Mouse (Mus musculus) cerebellum, adult 8-10 months (tissue): ENCODE data around the gene Ccz1.

Experiments used
- DNase-seq: peaks from one replicate; pipeline ENCODE4 v3.0.0; 2022

Ccz1 gene

GRCm38 (mm10) chr5:143993260-143993659 is 21.4 kb downstream of the Ccz1 start:
- DNase-seq: no peak

GRCm38 (mm10) chr5:143992661-143993060 is 22.0 kb downstream of the Ccz1 start:
- DNase-seq: no peak

- DNase-seq: no peak
These were observed 24.6 kb downstream of the Ccz1 start for GRCm38 (mm10) chr5:143990086-143990485.

GRCm38 (mm10) chr5:143989046-143989445 is 25.6 kb downstream of the Ccz1 start:
- no peak for DNase-seq

GRCm38 (mm10) chr5:143987596-143987995 is 27.1 kb downstream of the Ccz1 start:
- no peak for DNase-seq

- no peak for DNase-seq
These were observed 29.3 kb downstream of the Ccz1 start for GRCm38 (mm10) chr5:143985381-143985780.

GRCm38 (mm10) chr5:143982361-143982760 is 32.3 kb downstream of the Ccz1 start:
- DNase-seq: no peak

GRCm38 (mm10) chr5:143980858-143981257 is 33.8 kb downstream of the Ccz1 start:
- no peak for DNase-seq

- DNase-seq: no peak
These were observed 37.8 kb downstream of the Ccz1 start for GRCm38 (mm10) chr5:143976726-143977431.

- DNase-seq: no peak
These were observed 38.4 kb downstream of the Ccz1 start for GRCm38 (mm10) chr5:143976232-143976631.

- no peak for DNase-seq
These were observed 39.1 kb downstream of the Ccz1 start for GRCm38 (mm10) chr5:143975631-143975933.

GRCm38 (mm10) chr5:143974931-143975630 is 39.6 kb downstream of the Ccz1 start:
- peak; percentile 41 for DNase-seq

- DNase-seq: no peak
These were observed 42.0 kb downstream of the Ccz1 start for GRCm38 (mm10) chr5:143972628-143973027.

GRCm38 (mm10) chr5:143966671-143967070 is 48.0 kb downstream of the Ccz1 start:
- DNase-seq: no peak

GRCm38 (mm10) chr5:143965586-143966345 is 48.9 kb downstream of the Ccz1 start:
- no peak for DNase-seq

GRCm38 (mm10) chr5:143961176-143961575 is 53.5 kb downstream of the Ccz1 start:
- no peak for DNase-seq

- no peak for DNase-seq
These were observed 55.1 kb downstream of the Ccz1 start for GRCm38 (mm10) chr5:143959551-143959950.

- no peak for DNase-seq
These were observed 57.6 kb downstream of the Ccz1 start for GRCm38 (mm10) chr5:143957101-143957500.

- no peak for DNase-seq
These were observed 64.7 kb downstream of the Ccz1 start for GRCm38 (mm10) chr5:143950016-143950415.

GRCm38 (mm10) chr5:143948361-143948760 is 66.3 kb downstream of the Ccz1 start:
- no peak for DNase-seq

- DNase-seq: no peak
These were observed 71.2 kb downstream of the Ccz1 start for GRCm38 (mm10) chr5:143943231-143944125.

GRCm38 (mm10) chr5:143941588-143941987 is 73.1 kb downstream of the Ccz1 start:
- no peak for DNase-seq
